10 mouse cellular contexts compared by ENCODE assay signal in the genomic region with DNA sequence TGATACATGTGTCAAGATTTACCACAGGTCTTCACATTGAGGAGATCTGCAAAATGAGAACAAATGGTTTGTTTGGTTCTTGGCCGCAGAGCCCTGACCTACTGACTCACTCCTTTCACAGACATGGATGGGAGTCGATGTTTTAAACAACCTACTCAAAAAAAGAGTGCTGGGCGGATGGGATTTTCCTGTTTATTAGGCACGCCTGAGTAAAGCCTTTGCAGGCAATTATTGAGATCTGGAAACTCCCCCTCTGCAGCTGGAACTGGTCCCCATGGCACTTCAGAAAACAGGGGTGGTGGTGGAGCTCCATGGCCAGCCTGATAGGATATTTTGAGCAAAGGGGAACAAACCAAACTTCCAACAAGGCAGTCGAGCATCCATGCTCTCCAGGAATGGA.
DNase-seq lines count a peak whose midpoint lies in the region; ATAC-seq and TF ChIP-seq lines count a peak whose summit lies in the region.
"Had no signal": no experiment of that assay in that cellular context is flagged by ENCODE, and none has a peak within 500 bp of the region (broad histone marks: within the 10 kb centered on the region; RNA-seq: fewer than 3 reads in every experiment).

No protein-coding gene starts in this region.

- H3K4me2 ChIP-seq in kidney, postnatal 0 days (ENCODE audit: low read length), result no peak overlapping the region
- H3K4me2 ChIP-seq in limb, embryonic 13.5 days (replicated peaks), result no peak overlapping the region

- 24% methylated on average over 5 of the region's 5 CpGs for WGBS in kidney, postnatal 0 days
- 26% methylated on average over 5 of the region's 5 CpGs for WGBS in forebrain, embryonic 10.5 days
- 19% methylated on average over 5 of the region's 5 CpGs for WGBS in limb, embryonic 13.5 days

- no peak for ATAC-seq in kidney, postnatal 0 days (replicated peaks; ENCODE audit: low FRiP score, low read depth)
- no peak for ATAC-seq in Patski
- peak; percentile 7; the same call in 1 of the 2 replicates for ATAC-seq in limb, embryonic 13.5 days (ENCODE audit: low FRiP score, low read depth)

- in situ Hi-C loops in Patski (cut with MboI; ENCODE audit: low pct_unique_long_range_greater_than_20kb), result no loop called here

- H3K4me3 ChIP-seq in kidney, postnatal 0 days (replicated peaks; ENCODE audit: low read depth, low read length), result no peak overlapping the region
- peak overlapping the region; percentile 1; the same call in 1 of the 2 replicates for H3K4me3 ChIP-seq in forebrain, embryonic 10.5 days
- no peak overlapping the region for H3K4me3 ChIP-seq in limb, embryonic 13.5 days

- no peak overlapping the region for H3K27ac ChIP-seq in kidney, postnatal 0 days
- H3K27ac ChIP-seq in forebrain, embryonic 10.5 days, result peak overlapping the region; percentile 77
- peak overlapping the region; percentile 80 for H3K27ac ChIP-seq in limb, embryonic 13.5 days
- H3K27ac ChIP-seq: liver, embryonic 14.5 days had no signal

- POLR2A ChIA-PET in Patski (lab: Charles Lee), result interaction anchor here (0.6 kb wide), 1 partner anchor 210 kb away, joined by 3 read pairs; no protein-coding TSS in a partner anchor

- no peaks in the 10 kb centered on the region for H3K9me3 ChIP-seq in kidney, postnatal 0 days (replicated peaks; ENCODE audit: low read length)
- H3K9me3 ChIP-seq in forebrain, embryonic 10.5 days, result no peaks in the 10 kb centered on the region
- H3K9me3 ChIP-seq in limb, embryonic 13.5 days, result no peaks in the 10 kb centered on the region

- H3K27me3 ChIP-seq in kidney, postnatal 0 days (ENCODE audit: insufficient read depth, low read length), result no peaks in the 10 kb centered on the region
- no peaks in the 10 kb centered on the region for H3K27me3 ChIP-seq in Patski
- H3K27me3 ChIP-seq in forebrain, embryonic 10.5 days (ENCODE audit: poor library complexity, severe bottlenecking), result peaks cover 39% of the 10 kb centered on the region
- H3K27me3 ChIP-seq in limb, embryonic 13.5 days, result no peaks in the 10 kb centered on the region

- TF ChIP-seq CTCF in kidney, postnatal 0 days (IDR thresholded peaks at IDR 0.05; ENCODE audit: low read depth), result no peak
- no peak for TF ChIP-seq CTCF in Patski (IDR thresholded peaks at IDR 0.05)

- intact Hi-C loops in heart, postnatal 36 days (cut with DNase I), result loop anchor here (5.0 kb wide), 1 partner anchor 176 kb away; no protein-coding TSS in a partner anchor

- peaks cover 17% of the 10 kb centered on the region for H3K4me1 ChIP-seq in kidney, postnatal 0 days (replicated peaks; ENCODE audit: insufficient read depth, low read length)
- peaks cover 55% of the 10 kb centered on the region for H3K4me1 ChIP-seq in forebrain, embryonic 10.5 days
- peaks cover 49% of the 10 kb centered on the region for H3K4me1 ChIP-seq in limb, embryonic 13.5 days

- CTCF ChIA-PET in Patski (lab: Charles Lee), result no interaction called here

- peak; percentile 31 for DNase-seq in kidney, postnatal 0 days (ENCODE audit: low spot score)
- DNase-seq in kidney, postnatal 25 days, result no peak
- DNase-seq in Patski (ENCODE audit: low read depth, low spot score), result peak; percentile 44
- peak; percentile 41 for DNase-seq in forebrain, embryonic 10.5 days (ENCODE audit: extremely low spot score, low spot score)
- DNase-seq in natural killer cell, adult 2 months (ENCODE audit: low spot score in 2 of 2), result no peak
- DNase-seq in ovary, postnatal 36 days (ENCODE audit: low spot score), result no peak
- no peak for DNase-seq in heart, postnatal 36 days
- DNase-seq: thymus, postnatal 14 days had no signal

- no peak overlapping the region for H3K9ac ChIP-seq in kidney, postnatal 0 days (ENCODE audit: low read depth, low read length)
- H3K9ac ChIP-seq in limb, embryonic 13.5 days, result no peak overlapping the region
- H3K9ac ChIP-seq: liver, embryonic 14.5 days had no signal

- no peaks in the 10 kb centered on the region for H3K36me3 ChIP-seq in kidney, postnatal 0 days (ENCODE audit: insufficient read depth, low read length)
- no peaks in the 10 kb centered on the region for H3K36me3 ChIP-seq in forebrain, embryonic 10.5 days (replicated peaks)
- H3K36me3 ChIP-seq in limb, embryonic 13.5 days, result no peaks in the 10 kb centered on the region

Comparison
In these comparisons a context has a peak if more than half of its experiments do, and no peak if none do; other contexts are left out.
1. DNase-seq: peak in kidney, postnatal 0 days (single experiment), Patski (single experiment) and forebrain, embryonic 10.5 days (single experiment); none in kidney, postnatal 25 days (0 of 2), natural killer cell, adult 2 months (0 of 2), ovary, postnatal 36 days (single experiment) and heart, postnatal 36 days (0 of 2).